8 mouse cellular contexts compared by ENCODE assay signal in the genomic region with DNA sequence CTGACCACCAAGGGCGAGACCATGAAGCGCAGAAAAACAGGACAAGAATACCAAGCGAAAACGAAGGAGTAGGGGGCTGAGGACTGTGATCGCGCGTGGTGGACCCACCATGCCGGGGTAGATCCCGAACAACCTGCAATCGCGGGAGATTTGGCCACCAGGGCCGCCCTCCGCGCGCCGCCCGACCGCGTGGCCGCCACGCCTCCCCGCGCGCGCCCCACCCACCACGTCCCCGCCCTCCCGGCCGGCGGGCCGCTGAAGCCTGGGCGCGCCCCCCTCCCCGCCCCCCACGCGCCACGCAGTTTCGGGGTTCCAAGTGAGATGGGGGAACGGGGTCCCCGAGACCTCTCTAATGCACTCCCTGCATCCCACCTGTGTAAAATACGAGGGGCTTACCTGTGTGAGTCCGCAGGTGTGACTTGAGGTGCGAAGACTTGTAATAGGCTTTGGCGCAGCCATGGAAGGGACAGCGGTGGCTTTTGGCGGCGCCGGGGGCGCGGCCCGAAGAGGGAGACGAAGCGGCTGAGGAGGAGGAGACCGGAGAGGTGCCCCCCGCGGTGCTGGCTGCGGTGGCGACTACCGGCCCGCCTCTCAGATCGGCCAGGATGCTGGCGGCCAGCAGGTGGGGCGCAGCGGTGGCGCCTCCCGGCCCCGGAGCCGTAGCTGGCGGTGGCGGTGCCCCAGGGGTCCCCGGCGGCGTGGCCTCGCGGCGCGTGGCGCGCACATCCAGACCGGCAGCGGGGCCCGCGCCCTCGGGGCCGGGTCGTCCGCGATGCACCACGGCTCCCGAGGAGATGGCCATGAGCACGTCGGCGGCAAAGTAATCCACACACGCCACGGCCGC. TPM values are rescaled to one million over a fixed set of nuclear protein-coding genes. Genes with fewer than 3 reads are reported as not detected.
DNase-seq lines count a peak whose midpoint lies in the region; ATAC-seq and TF ChIP-seq lines count a peak whose summit lies in the region.

No protein-coding gene starts in this region.

- H3K4me2 ChIP-seq in forebrain, embryonic 13.5 days, result peak overlapping the region; percentile 87
- H3K4me2 ChIP-seq in hindbrain, embryonic 16.5 days (ENCODE audit: low read length), result peak overlapping the region; percentile 94
- H3K4me2 ChIP-seq in liver, embryonic 13.5 days, result peak overlapping the region; percentile 100
- peak overlapping the region; percentile 94 for H3K4me2 ChIP-seq in neural tube, embryonic 14.5 days (ENCODE audit: low read depth, low read length)

- peak overlapping the region; percentile 82 for H3K9ac ChIP-seq in forebrain, embryonic 13.5 days
- peak overlapping the region; percentile 90 for H3K9ac ChIP-seq in hindbrain, embryonic 16.5 days (ENCODE audit: low read depth, low read length)
- H3K9ac ChIP-seq in liver, embryonic 13.5 days, result peak overlapping the region; percentile 98
- peak overlapping the region; percentile 76 for H3K9ac ChIP-seq in neural tube, embryonic 14.5 days (replicated peaks; ENCODE audit: low read depth, low read length)

- peak; percentile 9 for ATAC-seq in forebrain, embryonic 13.5 days
- ATAC-seq in hindbrain, embryonic 16.5 days, result peak; percentile 0; the same call in 1 of the 2 replicates
- no peak for ATAC-seq in liver, embryonic 13.5 days (ENCODE audit: low read depth)
- peak; percentile 14; the same call in 1 of the 2 replicates for ATAC-seq in neural tube, embryonic 14.5 days (ENCODE audit: low read depth)

- peak overlapping the region; percentile 59 for H3K4me3 ChIP-seq in layer of hippocampus, adult 2 months
- H3K4me3 ChIP-seq in forebrain, embryonic 13.5 days, result peak overlapping the region; percentile 74
- H3K4me3 ChIP-seq in hindbrain, embryonic 16.5 days (ENCODE audit: low read length), result peak overlapping the region; percentile 91
- peak overlapping the region; percentile 96 for H3K4me3 ChIP-seq in liver, embryonic 13.5 days (replicated peaks)
- peak overlapping the region; percentile 76 for H3K4me3 ChIP-seq in neural tube, embryonic 14.5 days (ENCODE audit: low read depth, low read length)

- H3K27ac ChIP-seq in layer of hippocampus, adult 2 months, result peak overlapping the region; percentile 97
- peak overlapping the region; percentile 87 for H3K27ac ChIP-seq in forebrain, embryonic 13.5 days
- peak overlapping the region; percentile 90 for H3K27ac ChIP-seq in hindbrain, embryonic 16.5 days (ENCODE audit: low read depth, low read length)
- H3K27ac ChIP-seq in liver, embryonic 13.5 days, result peak overlapping the region; percentile 99
- peak overlapping the region; percentile 85 for H3K27ac ChIP-seq in neural tube, embryonic 14.5 days (ENCODE audit: low read depth, low read length)

- TF ChIP-seq CTCF in layer of hippocampus, adult 2 months (conservative IDR thresholded peaks at IDR 0.05), result no peak; the same call in 1 of the 2 replicates

- under 1% methylated on average over 59 of the region's 96 CpGs for WGBS in forebrain, embryonic 13.5 days
- WGBS in hindbrain, embryonic 16.5 days, result under 1% methylated on average over 88 of the region's 96 CpGs
- under 1% methylated on average over 93 of the region's 96 CpGs for WGBS in liver, embryonic 13.5 days (ENCODE audit: insufficient replicate concordance)
- under 1% methylated on average over 93 of the region's 96 CpGs for WGBS in neural tube, embryonic 14.5 days

- H3K36me3 ChIP-seq in forebrain, embryonic 13.5 days (ENCODE audit: poor library complexity, severe bottlenecking), result no peaks in the 10 kb centered on the region
- H3K36me3 ChIP-seq in hindbrain, embryonic 16.5 days (ENCODE audit: control insufficient read depth, insufficient read depth, low read length), result no peaks in the 10 kb centered on the region
- H3K36me3 ChIP-seq in liver, embryonic 13.5 days, result peaks cover 13% of the 10 kb centered on the region; the same call in 1 of the 2 replicates
- no peaks in the 10 kb centered on the region for H3K36me3 ChIP-seq in neural tube, embryonic 14.5 days (ENCODE audit: control insufficient read depth, insufficient read depth, low read length)

- H3K4me1 ChIP-seq in forebrain, embryonic 13.5 days, result peaks cover 53% of the 10 kb centered on the region
- H3K4me1 ChIP-seq in hindbrain, embryonic 16.5 days (ENCODE audit: control insufficient read depth, insufficient read depth, low read depth, low read length), result peaks cover 39% of the 10 kb centered on the region
- peaks cover 78% of the 10 kb centered on the region for H3K4me1 ChIP-seq in liver, embryonic 13.5 days (replicated peaks)
- peaks cover 23% of the 10 kb centered on the region for H3K4me1 ChIP-seq in neural tube, embryonic 14.5 days (ENCODE audit: control insufficient read depth, insufficient read depth, low read length)

- no peaks in the 10 kb centered on the region for H3K9me3 ChIP-seq in forebrain, embryonic 13.5 days (replicated peaks)
- no peaks in the 10 kb centered on the region for H3K9me3 ChIP-seq in hindbrain, embryonic 16.5 days (ENCODE audit: control insufficient read depth, low read length)
- no peaks in the 10 kb centered on the region for H3K9me3 ChIP-seq in liver, embryonic 13.5 days (replicated peaks)
- no peaks in the 10 kb centered on the region for H3K9me3 ChIP-seq in neural tube, embryonic 14.5 days (ENCODE audit: control insufficient read depth, low read length)

- H3K27me3 ChIP-seq in forebrain, embryonic 13.5 days, result no peaks in the 10 kb centered on the region
- no peaks in the 10 kb centered on the region for H3K27me3 ChIP-seq in hindbrain, embryonic 16.5 days (replicated peaks; ENCODE audit: control insufficient read depth, insufficient read depth, low read length)
- no peaks in the 10 kb centered on the region for H3K27me3 ChIP-seq in liver, embryonic 13.5 days
- H3K27me3 ChIP-seq in neural tube, embryonic 14.5 days (ENCODE audit: control insufficient read depth, insufficient read depth, low read length), result no peaks in the 10 kb centered on the region; the same call in 1 of the 2 replicates

- DNase-seq in layer of hippocampus, adult 2 months (ENCODE audit: low spot score in 2 of 2), result no peak
- no peak for DNase-seq in layer of hippocampus, adult 8-10 months (ENCODE audit: low spot score in 2 of 2)
- DNase-seq in adrenal gland, postnatal 14 days, result peak; percentile 84
- peak; percentile 67 for DNase-seq in liver, embryonic 13.5 days
- peak; percentile 55 to 75 for DNase-seq in thymus, postnatal 36 days

RNA-seq across cellular contexts. Expression of gene Klf16, which starts 0.5 kb away (rescaled TPM):
- total RNA-seq in layer of hippocampus, adult 2 months (2021), result 10 to 100 TPM; 50.8 to 56.8 TPM
- total RNA-seq in layer of hippocampus, adult 8-10 months (2022), result 10 to 100 TPM; 47.5 to 51.9 (median 49.3) TPM
- 10.1 and 11.6 TPM in 2 replicates for total RNA-seq in adrenal gland, postnatal 14 days (2021)
- polyA plus RNA-seq in forebrain, embryonic 13.5 days (2015; fragmentation: Nextera tagmentation; extraction: Ambion mirVana), result 6.6 and 7.5 TPM in 2 replicates
- polyA plus RNA-seq in hindbrain, embryonic 16.5 days (2015; fragmentation: Nextera tagmentation; extraction: Ambion mirVana), result 5.1 and 5.8 TPM in 2 replicates
- 13.4 and 14.1 TPM in 2 replicates for polyA plus RNA-seq in liver, embryonic 13.5 days (2015; fragmentation: Nextera tagmentation; extraction: Ambion mirVana)
- 3.5 and 4.8 TPM in 2 replicates for polyA plus RNA-seq in neural tube, embryonic 14.5 days (2014; fragmentation: Nextera tagmentation; extraction: Ambion mirVana)

RNA-seq across cellular contexts. Expression of gene Abhd17a, which starts 13.6 kb away (rescaled TPM):
- total RNA-seq in layer of hippocampus, adult 2 months (2021), result 100 to 1,000 TPM; 158 to 166 TPM
- 100 to 1,000 TPM; 144 to 155 (median 147) TPM for total RNA-seq in layer of hippocampus, adult 8-10 months (2022)
- 97.7 and 98.7 TPM in 2 replicates for total RNA-seq in adrenal gland, postnatal 14 days (2021)
- polyA plus RNA-seq in forebrain, embryonic 13.5 days (2015; fragmentation: Nextera tagmentation; extraction: Ambion mirVana), result 72.3 and 74.9 TPM in 2 replicates
- polyA plus RNA-seq in hindbrain, embryonic 16.5 days (2015; fragmentation: Nextera tagmentation; extraction: Ambion mirVana), result 127 and 130 TPM in 2 replicates
- 45.1 and 51.7 TPM in 2 replicates for polyA plus RNA-seq in liver, embryonic 13.5 days (2015; fragmentation: Nextera tagmentation; extraction: Ambion mirVana)
- polyA plus RNA-seq in neural tube, embryonic 14.5 days (2014; fragmentation: Nextera tagmentation; extraction: Ambion mirVana), result 144 and 155 TPM in 2 replicates

RNA-seq across cellular contexts. Expression of gene Rexo1, which starts 15.2 kb away (rescaled TPM):
- 10 to 100 TPM; 51.6 to 52.8 TPM for total RNA-seq in layer of hippocampus, adult 2 months (2021)
- 10 to 100 TPM; 45.3 to 53.2 (median 49.5) TPM for total RNA-seq in layer of hippocampus, adult 8-10 months (2022)
- 40.9 and 46.4 TPM in 2 replicates for total RNA-seq in adrenal gland, postnatal 14 days (2021)
- polyA plus RNA-seq in forebrain, embryonic 13.5 days (2015; fragmentation: Nextera tagmentation; extraction: Ambion mirVana), result 27.5 and 30.8 TPM in 2 replicates
- polyA plus RNA-seq in hindbrain, embryonic 16.5 days (2015; fragmentation: Nextera tagmentation; extraction: Ambion mirVana), result 25.8 and 26.5 TPM in 2 replicates
- polyA plus RNA-seq in liver, embryonic 13.5 days (2015; fragmentation: Nextera tagmentation; extraction: Ambion mirVana), result 13.4 and 13.8 TPM in 2 replicates
- polyA plus RNA-seq in neural tube, embryonic 14.5 days (2014; fragmentation: Nextera tagmentation; extraction: Ambion mirVana), result 30.6 and 30.7 TPM in 2 replicates

RNA-seq across cellular contexts. Expression of gene Scamp4, which starts 26.1 kb away (rescaled TPM):
- total RNA-seq in layer of hippocampus, adult 2 months (2021), result 10 to 100 TPM; 42.9 to 43.1 TPM
- 10 to 100 TPM; 39.3 to 58.6 (median 42.8) TPM for total RNA-seq in layer of hippocampus, adult 8-10 months (2022)
- total RNA-seq in adrenal gland, postnatal 14 days (2021), result 44.2 and 50.5 TPM in 2 replicates
- polyA plus RNA-seq in forebrain, embryonic 13.5 days (2015; fragmentation: Nextera tagmentation; extraction: Ambion mirVana), result 56.7 and 69.6 TPM in 2 replicates
- 73.6 and 80.8 TPM in 2 replicates for polyA plus RNA-seq in hindbrain, embryonic 16.5 days (2015; fragmentation: Nextera tagmentation; extraction: Ambion mirVana)
- polyA plus RNA-seq in liver, embryonic 13.5 days (2015; fragmentation: Nextera tagmentation; extraction: Ambion mirVana), result 52.0 and 54.6 TPM in 2 replicates
- 71.6 and 72.4 TPM in 2 replicates for polyA plus RNA-seq in neural tube, embryonic 14.5 days (2014; fragmentation: Nextera tagmentation; extraction: Ambion mirVana)

RNA-seq across cellular contexts. Expression of gene Adat3, which starts 26.1 kb away (rescaled TPM):
- total RNA-seq in layer of hippocampus, adult 2 months (2021), result 1 to 10 TPM; 1.3 to 3.5 TPM
- total RNA-seq in layer of hippocampus, adult 8-10 months (2022), result 1 to 10 TPM; 2.0 to 5.0 (median 3.0) TPM
- 3.1 and 4.9 TPM in 2 replicates for total RNA-seq in adrenal gland, postnatal 14 days (2021)
- polyA plus RNA-seq in forebrain, embryonic 13.5 days (2015; fragmentation: Nextera tagmentation; extraction: Ambion mirVana), result 4.8 and 6.7 TPM in 2 replicates
- polyA plus RNA-seq in hindbrain, embryonic 16.5 days (2015; fragmentation: Nextera tagmentation; extraction: Ambion mirVana), result 5.2 and 6.4 TPM in 2 replicates
- 5.7 and 6.3 TPM in 2 replicates for polyA plus RNA-seq in liver, embryonic 13.5 days (2015; fragmentation: Nextera tagmentation; extraction: Ambion mirVana)
- 5.5 and 6.7 TPM in 2 replicates for polyA plus RNA-seq in neural tube, embryonic 14.5 days (2014; fragmentation: Nextera tagmentation; extraction: Ambion mirVana)

Comparison
In these comparisons a context has a peak if more than half of its experiments do, and no peak if none do; other contexts are left out.
1. DNase-seq: peak in adrenal gland, postnatal 14 days (single experiment), liver, embryonic 13.5 days (single experiment) and thymus, postnatal 36 days (2 of 2); none in layer of hippocampus, adult 2 months (0 of 2) and layer of hippocampus, adult 8-10 months (0 of 2).
2. Peak in every context shown above with its lines, with median percentiles within 50 percentile points of each other: H3K27ac ChIP-seq, H3K4me3 ChIP-seq, H3K4me2 ChIP-seq and H3K9ac ChIP-seq.